Mouse (Mus musculus): ENCODE results near the gene Asb16. TPM values are rescaled to one million over a fixed set of nuclear protein-coding genes. Genes with fewer than 3 reads are reported as not detected.

Gene Asb16
- polyA plus RNA-seq, 1 experiment from 2014 or later = 0.09 TPM

- Histone ChIP-seq H3K4me3 (ENCODE audit: low read depth, low read length) (peak overlapping the region; percentile 93), H3K9me3 (ENCODE audit: control insufficient read depth) (no peaks in the 10 kb centered on the region), H3K4me2 (replicated peaks; ENCODE audit: low read depth) (peak overlapping the region; percentile 90), H3K4me1 (replicated peaks; ENCODE audit: control insufficient read depth, insufficient read depth, low read length) (peaks cover 2% of the 10 kb centered on the region; the same call in 1 of the 2 replicates), H3K9ac (ENCODE audit: low read depth, low read length) (no peak overlapping the region), H3K27me3 (replicated peaks; ENCODE audit: control insufficient read depth, insufficient read depth, low read length) (no peaks in the 10 kb centered on the region), H3K27ac (ENCODE audit: low read depth, low read length) (no peak overlapping the region), H3K36me3 (ENCODE audit: control insufficient read depth, insufficient read depth) (peaks cover 4% of the 10 kb centered on the region; the same call in 1 of the 2 replicates)
- no peak for ATAC-seq
- WGBS = 33% methylated on average over 9 of the region's 9 CpGs
- TF ChIP-seq CTCF (IDR thresholded peaks at IDR 0.05; ENCODE audit: low read depth) = no peak
Measured at GRCm38 (mm10) chr11:102228191-102228545, 40.4 kb upstream of the Asb16 start.

GRCm38 (mm10) chr11:102228646-102229268 is 39.8 kb upstream of the Asb16 start:
- Histone ChIP-seq H3K4me2 (replicated peaks; ENCODE audit: low read depth) (peak overlapping the region; percentile 90), H3K4me3 (ENCODE audit: low read depth, low read length) (peak overlapping the region; percentile 93), H3K4me1 (replicated peaks; ENCODE audit: control insufficient read depth, insufficient read depth, low read length) (peaks cover 2% of the 10 kb centered on the region; the same call in 1 of the 2 replicates), H3K27ac (ENCODE audit: low read depth, low read length) (no peak overlapping the region), H3K36me3 (ENCODE audit: control insufficient read depth, insufficient read depth) (0 out of 2 replicates have a peak, but pooled peaks cover 4% of the 10 kb centered on the region), H3K9ac (ENCODE audit: low read depth, low read length) (0 out of 2 replicates have a peak overlapping the region, but pooled peaks have one; percentile 89), H3K9me3 (ENCODE audit: control insufficient read depth) (no peaks in the 10 kb centered on the region), H3K27me3 (replicated peaks; ENCODE audit: control insufficient read depth, insufficient read depth, low read length) (no peaks in the 10 kb centered on the region)
- no peak for ATAC-seq
- WGBS = 16% methylated on average over 7 of the region's 7 CpGs
- TF ChIP-seq CTCF (IDR thresholded peaks at IDR 0.05; ENCODE audit: low read depth) = no peak

GRCm38 (mm10) chr11:102229331-102229953 is 39.1 kb upstream of the Asb16 start:
- peak; percentile 24; the same call in 1 of the 2 replicates for TF ChIP-seq CTCF (IDR thresholded peaks at IDR 0.05; ENCODE audit: low read depth)
- H3K36me3 ChIP-seq (ENCODE audit: control insufficient read depth, insufficient read depth) = 0 out of 2 replicates have a peak, but pooled peaks cover 4% of the 10 kb centered on the region
- H3K27ac ChIP-seq (ENCODE audit: low read depth, low read length) = peak overlapping the region; percentile 82
- peak overlapping the region; percentile 89 for H3K9ac ChIP-seq (ENCODE audit: low read depth, low read length)
- 0 out of 2 replicates have a peak, but pooled peaks cover 2% of the 10 kb centered on the region for H3K4me1 ChIP-seq (replicated peaks; ENCODE audit: control insufficient read depth, insufficient read depth, low read length)
- H3K4me3 ChIP-seq (ENCODE audit: low read depth, low read length) = peak overlapping the region; percentile 93
- no peaks in the 10 kb centered on the region for H3K9me3 ChIP-seq (ENCODE audit: control insufficient read depth)
- peak overlapping the region; percentile 90 for H3K4me2 ChIP-seq (replicated peaks; ENCODE audit: low read depth)
- no peaks in the 10 kb centered on the region for H3K27me3 ChIP-seq (replicated peaks; ENCODE audit: control insufficient read depth, insufficient read depth, low read length)
- under 1% methylated on average over 38 of the region's 47 CpGs for WGBS
- ATAC-seq = peak; percentile 52

- H3K4me3 ChIP-seq (ENCODE audit: low read depth, low read length) = peak within 1 kb of the TSS; percentile 93
- 0 out of 2 replicates have a peak, but pooled peaks cover 2% of the 10 kb centered on the region for H3K4me1 ChIP-seq (replicated peaks; ENCODE audit: control insufficient read depth, insufficient read depth, low read length)
- peak; percentile 89 for ATAC-seq
- peak within 1 kb of the TSS; percentile 90 for H3K4me2 ChIP-seq (replicated peaks; ENCODE audit: low read depth)
- H3K9me3 ChIP-seq (ENCODE audit: control insufficient read depth) = no peaks in the 10 kb centered on the region
- under 1% methylated on average over 39 of the region's 49 CpGs for WGBS
- H3K9ac ChIP-seq (ENCODE audit: low read depth, low read length) = peak within 1 kb of the TSS; percentile 89
- H3K36me3 ChIP-seq (ENCODE audit: control insufficient read depth, insufficient read depth) = 0 out of 2 replicates have a peak, but pooled peaks cover 4% of the 10 kb centered on the region
- peak within 1 kb of the TSS; percentile 82 for H3K27ac ChIP-seq (ENCODE audit: low read depth, low read length)
- H3K27me3 ChIP-seq (replicated peaks; ENCODE audit: control insufficient read depth, insufficient read depth, low read length) = no peaks in the 10 kb centered on the region
- TF ChIP-seq CTCF (IDR thresholded peaks at IDR 0.05; ENCODE audit: low read depth) = peak; percentile 24; the same call in 1 of the 2 replicates
Measured at GRCm38 (mm10) chr11:102230006-102230741, 38.4 kb upstream of the Asb16 start, which contains the start of gene Hdac5. Hdac5 (minus strand) TSS chr11:102230166.

- Histone ChIP-seq H3K36me3 (ENCODE audit: control insufficient read depth, insufficient read depth) (no peaks in the 10 kb centered on the region), H3K9ac (ENCODE audit: low read depth, low read length) (no peak overlapping the region), H3K4me3 (ENCODE audit: low read depth, low read length) (no peak overlapping the region), H3K4me2 (replicated peaks; ENCODE audit: low read depth) (no peak overlapping the region), H3K27ac (ENCODE audit: low read depth, low read length) (no peak overlapping the region), H3K27me3 (replicated peaks; ENCODE audit: control insufficient read depth, insufficient read depth, low read length) (no peaks in the 10 kb centered on the region), H3K9me3 (ENCODE audit: control insufficient read depth) (no peaks in the 10 kb centered on the region), H3K4me1 (replicated peaks; ENCODE audit: control insufficient read depth, insufficient read depth, low read length) (0 out of 2 replicates have a peak, but pooled peaks cover 2% of the 10 kb centered on the region)
- 54% methylated on average over 2 of the region's 2 CpGs for WGBS
- ATAC-seq = no peak
- no peak for TF ChIP-seq CTCF (IDR thresholded peaks at IDR 0.05; ENCODE audit: low read depth)
Measured at GRCm38 (mm10) chr11:102236022-102236421, 32.5 kb upstream of the Asb16 start.

- Histone ChIP-seq H3K4me1 (replicated peaks; ENCODE audit: control insufficient read depth, insufficient read depth, low read length) (0 out of 2 replicates have a peak, but pooled peaks cover 3% of the 10 kb centered on the region), H3K4me2 (replicated peaks; ENCODE audit: low read depth) (no peak overlapping the region), H3K9ac (ENCODE audit: low read depth, low read length) (no peak overlapping the region), H3K9me3 (ENCODE audit: control insufficient read depth) (no peaks in the 10 kb centered on the region), H3K36me3 (ENCODE audit: control insufficient read depth, insufficient read depth) (no peaks in the 10 kb centered on the region), H3K27me3 (replicated peaks; ENCODE audit: control insufficient read depth, insufficient read depth, low read length) (no peaks in the 10 kb centered on the region), H3K4me3 (ENCODE audit: low read depth, low read length) (no peak overlapping the region), H3K27ac (ENCODE audit: low read depth, low read length) (no peak overlapping the region)
- 86% methylated on average over 6 of the region's 6 CpGs for WGBS
- no peak for ATAC-seq
- no peak for TF ChIP-seq CTCF (IDR thresholded peaks at IDR 0.05; ENCODE audit: low read depth)
Measured at GRCm38 (mm10) chr11:102240636-102241035, 27.9 kb upstream of the Asb16 start.
